ENCODE assay signal across 8 mouse cellular contexts in the genomic region with DNA sequence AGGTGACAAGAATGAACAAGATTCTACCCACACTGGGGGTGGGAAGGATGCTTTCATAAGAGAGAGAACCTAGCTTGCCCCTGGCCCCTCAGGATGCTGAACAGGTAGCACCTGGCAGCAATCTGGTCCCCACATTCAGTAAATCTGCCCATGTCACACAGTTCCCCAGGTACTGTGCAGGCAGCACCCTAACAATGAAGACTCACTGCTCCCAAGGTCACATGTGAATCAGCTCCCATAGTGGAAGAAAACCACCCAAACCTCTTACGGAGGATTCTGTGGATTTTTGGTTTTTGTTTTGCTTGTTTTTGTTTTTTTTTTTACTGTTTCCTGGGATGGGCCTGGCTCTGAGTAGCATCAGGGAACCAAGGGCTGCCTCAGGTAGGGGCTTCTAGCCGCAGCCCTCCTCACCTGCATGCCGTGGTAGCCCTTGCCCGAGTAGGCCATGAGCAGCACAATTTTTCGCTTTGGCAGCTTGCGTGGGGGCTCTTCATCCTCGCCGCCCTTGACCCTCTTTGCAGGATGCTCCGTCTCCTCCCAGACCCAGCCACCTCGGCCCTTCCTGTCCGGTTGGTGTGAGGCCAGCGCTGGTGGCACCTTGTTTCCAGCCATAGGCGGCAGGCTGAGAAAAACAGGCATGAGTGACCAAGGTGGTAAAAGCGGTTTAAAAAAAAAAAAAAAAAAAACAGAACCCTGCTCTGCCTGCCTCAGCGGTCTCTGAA. TPM values are rescaled to one million over a fixed set of nuclear protein-coding genes. Genes with fewer than 3 reads are reported as not detected.
DNase-seq lines count a peak whose midpoint lies in the region; ATAC-seq lines count a peak whose summit lies in the region.

No protein-coding gene starts in this region.

- H3K4me3 ChIP-seq in kidney, embryonic 14.5 days (ENCODE audit: low read length): peak overlapping the region; percentile 87
- peak overlapping the region; percentile 94 for H3K4me3 ChIP-seq in embryonic facial prominence, embryonic 10.5 days
- peak overlapping the region; percentile 78 for H3K4me3 ChIP-seq in hindbrain, embryonic 13.5 days
- H3K4me3 ChIP-seq in midbrain, embryonic 12.5 days: peak overlapping the region; percentile 86

- no peaks in the 10 kb centered on the region for H3K27me3 ChIP-seq in kidney, embryonic 14.5 days (ENCODE audit: control insufficient read depth, insufficient read depth, low read length)
- no peaks in the 10 kb centered on the region for H3K27me3 ChIP-seq in embryonic facial prominence, embryonic 10.5 days (replicated peaks; ENCODE audit: low read depth, poor library complexity, severe bottlenecking)
- H3K27me3 ChIP-seq in hindbrain, embryonic 13.5 days: no peaks in the 10 kb centered on the region
- no peaks in the 10 kb centered on the region for H3K27me3 ChIP-seq in midbrain, embryonic 12.5 days

- H3K4me2 ChIP-seq in kidney, embryonic 14.5 days (replicated peaks; ENCODE audit: low read depth, low read length): peak overlapping the region; percentile 57
- H3K4me2 ChIP-seq in hindbrain, embryonic 13.5 days: peak overlapping the region; percentile 97
- peak overlapping the region; percentile 97 for H3K4me2 ChIP-seq in midbrain, embryonic 12.5 days (replicated peaks)

- peaks cover 34% of the 10 kb centered on the region for H3K36me3 ChIP-seq in kidney, embryonic 14.5 days (ENCODE audit: control insufficient read depth, insufficient read depth, low read length)
- H3K36me3 ChIP-seq in embryonic facial prominence, embryonic 10.5 days (replicated peaks): peaks cover 51% of the 10 kb centered on the region
- peaks cover 42% of the 10 kb centered on the region for H3K36me3 ChIP-seq in hindbrain, embryonic 13.5 days
- H3K36me3 ChIP-seq in midbrain, embryonic 12.5 days: peaks cover 43% of the 10 kb centered on the region

- H3K9ac ChIP-seq in kidney, embryonic 14.5 days (ENCODE audit: low read depth, low read length): peak overlapping the region; percentile 85
- H3K9ac ChIP-seq in hindbrain, embryonic 13.5 days: peak overlapping the region; percentile 87
- peak overlapping the region; percentile 84 for H3K9ac ChIP-seq in midbrain, embryonic 12.5 days (replicated peaks)

- ATAC-seq in kidney, embryonic 14.5 days (ENCODE audit: low FRiP score, low TSS enrichment): no peak
- no peak for ATAC-seq in hindbrain, embryonic 13.5 days (ENCODE audit: low FRiP score)
- no peak for ATAC-seq in midbrain, embryonic 12.5 days (ENCODE audit: low FRiP score, low read depth)

- DNase-seq in kidney, adult 11 months: no peak
- no peak for DNase-seq in embryonic facial prominence, embryonic 10.5 days (ENCODE audit: low spot score)
- DNase-seq in right cerebral cortex, postnatal 10 days (ENCODE audit: low spot score in 2 of 2): no peak
- DNase-seq in layer of hippocampus, postnatal 36 days: no peak
- DNase-seq in right cerebral cortex, adult 18-20 months: no peak

- H3K9me3 ChIP-seq in kidney, embryonic 14.5 days (ENCODE audit: control insufficient read depth, low read length): no peaks in the 10 kb centered on the region
- H3K9me3 ChIP-seq in embryonic facial prominence, embryonic 10.5 days: no peaks in the 10 kb centered on the region
- H3K9me3 ChIP-seq in hindbrain, embryonic 13.5 days: no peaks in the 10 kb centered on the region
- no peaks in the 10 kb centered on the region for H3K9me3 ChIP-seq in midbrain, embryonic 12.5 days

- no peak overlapping the region for H3K27ac ChIP-seq in kidney, embryonic 14.5 days (ENCODE audit: low read depth, low read length)
- peak overlapping the region; percentile 88 for H3K27ac ChIP-seq in embryonic facial prominence, embryonic 10.5 days (replicated peaks)
- H3K27ac ChIP-seq in hindbrain, embryonic 13.5 days: no peak overlapping the region
- no peak overlapping the region for H3K27ac ChIP-seq in midbrain, embryonic 12.5 days (replicated peaks)

- 16% methylated on average over 15 of the region's 15 CpGs for WGBS in kidney, embryonic 14.5 days
- 23% methylated on average over 15 of the region's 15 CpGs for WGBS in embryonic facial prominence, embryonic 10.5 days
- 25% methylated on average over 15 of the region's 15 CpGs for WGBS in hindbrain, embryonic 13.5 days
- 25% methylated on average over 15 of the region's 15 CpGs for WGBS in midbrain, embryonic 12.5 days

- 0 out of 2 replicates have a peak, but pooled peaks cover 4% of the 10 kb centered on the region for H3K4me1 ChIP-seq in kidney, embryonic 14.5 days (ENCODE audit: control insufficient read depth, insufficient read depth, low read length)
- peaks cover 27% of the 10 kb centered on the region for H3K4me1 ChIP-seq in embryonic facial prominence, embryonic 10.5 days
- peaks cover 26% of the 10 kb centered on the region for H3K4me1 ChIP-seq in hindbrain, embryonic 13.5 days (replicated peaks)
- H3K4me1 ChIP-seq in midbrain, embryonic 12.5 days: peaks cover 15% of the 10 kb centered on the region

RNA-seq across cellular contexts. Expression of a gene that starts 1.0 kb away (rescaled TPM):
- polyA plus RNA-seq in kidney, embryonic 14.5 days (2014; fragmentation: Nextera tagmentation; extraction: Ambion mirVana): 24.5 and 25.2 TPM in 2 replicates
- polyA plus RNA-seq in embryonic facial prominence, embryonic 10.5 days (2016; fragmentation: Nextera tagmentation; extraction: Ambion mirVana): 42.2 and 46.0 TPM in 2 replicates
- 22.3 and 22.5 TPM in 2 replicates for polyA plus RNA-seq in hindbrain, embryonic 13.5 days (2015; fragmentation: Nextera tagmentation; extraction: Ambion mirVana)
- 26.8 and 27.9 TPM in 2 replicates for polyA plus RNA-seq in midbrain, embryonic 12.5 days (2016; fragmentation: Nextera tagmentation; extraction: Ambion mirVana)
- 10 to 100 TPM; 17.7 to 20.2 TPM for total RNA-seq in layer of hippocampus, postnatal 36 days (2021)

RNA-seq across cellular contexts. Expression of a gene that starts 8.9 kb away (rescaled TPM):
- 30.7 and 56.3 TPM in 2 replicates for polyA plus RNA-seq in kidney, embryonic 14.5 days (2014; fragmentation: Nextera tagmentation; extraction: Ambion mirVana)
- polyA plus RNA-seq in embryonic facial prominence, embryonic 10.5 days (2016; fragmentation: Nextera tagmentation; extraction: Ambion mirVana): 57.1 and 67.5 TPM in 2 replicates
- polyA plus RNA-seq in hindbrain, embryonic 13.5 days (2015; fragmentation: Nextera tagmentation; extraction: Ambion mirVana): 53.4 and 54.8 TPM in 2 replicates
- 61.7 and 67.4 TPM in 2 replicates for polyA plus RNA-seq in midbrain, embryonic 12.5 days (2016; fragmentation: Nextera tagmentation; extraction: Ambion mirVana)
- 100 to 1,000 TPM in 1 of 2 experiments, 10 to 100 TPM in 1; 92.7 to 113 TPM for total RNA-seq in layer of hippocampus, postnatal 36 days (2021)

RNA-seq across cellular contexts. Expression of a gene that starts 30.5 kb away (rescaled TPM):
- polyA plus RNA-seq in kidney, embryonic 14.5 days (2014; fragmentation: Nextera tagmentation; extraction: Ambion mirVana): 33.6 and 34.6 TPM in 2 replicates
- 25.6 and 27.4 TPM in 2 replicates for polyA plus RNA-seq in embryonic facial prominence, embryonic 10.5 days (2016; fragmentation: Nextera tagmentation; extraction: Ambion mirVana)
- 30.3 and 33.0 TPM in 2 replicates for polyA plus RNA-seq in hindbrain, embryonic 13.5 days (2015; fragmentation: Nextera tagmentation; extraction: Ambion mirVana)
- polyA plus RNA-seq in midbrain, embryonic 12.5 days (2016; fragmentation: Nextera tagmentation; extraction: Ambion mirVana): 36.5 and 37.5 TPM in 2 replicates
- total RNA-seq in layer of hippocampus, postnatal 36 days (2021): 10 to 100 TPM; 63.5 to 81.7 TPM
